Mouse (Mus musculus) thymus, postnatal 36 days (tissue): ENCODE measurements around the gene Prkaca.
"Not testable (repeated sequence)": the region's sequence is repeated elsewhere in the genome, so short reads cannot be mapped to it uniquely, and the experiment has no call there.

Experiments
- DNase-seq, 2 experiments: peaks; one replicate each; pipeline ENCODE4 v3.0.0; 2022; ENCODE audit warnings: mixed read lengths in 2 of 2

Prkaca gene

GRCm38 (mm10) chr8:84003612-84004246, 30.9 kb downstream of the Prkaca start:
- no peak for DNase-seq

GRCm38 (mm10) chr8:84004533-84005201, 31.9 kb downstream of the Prkaca start:
- DNase-seq: peak; percentile 93 to 96

DNA sequence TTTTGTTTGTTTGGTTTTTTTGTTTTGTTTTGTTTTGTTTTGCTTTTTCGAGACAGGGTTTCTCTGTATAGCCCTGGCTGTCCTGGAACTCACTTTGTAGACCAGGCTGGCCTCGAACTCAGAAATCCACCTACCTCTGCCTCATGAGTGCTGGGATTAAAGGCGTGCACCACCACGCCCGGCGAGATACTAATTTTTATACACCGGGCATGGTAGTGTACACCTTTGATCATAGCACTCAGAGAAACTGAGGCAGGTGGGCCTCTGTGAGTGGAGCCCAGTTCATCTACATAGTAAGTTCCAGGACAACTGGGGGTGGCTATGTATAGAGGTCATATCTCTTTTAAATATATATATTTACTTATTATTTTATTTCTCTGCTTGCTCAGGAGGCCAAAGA, 32.7 kb downstream of the Prkaca start:
- DNase-seq: not testable (repeated sequence)

- no peak for DNase-seq
These were observed 35.6 kb downstream of the Prkaca start for GRCm38 (mm10) chr8:84008362-84008761.

DNA sequence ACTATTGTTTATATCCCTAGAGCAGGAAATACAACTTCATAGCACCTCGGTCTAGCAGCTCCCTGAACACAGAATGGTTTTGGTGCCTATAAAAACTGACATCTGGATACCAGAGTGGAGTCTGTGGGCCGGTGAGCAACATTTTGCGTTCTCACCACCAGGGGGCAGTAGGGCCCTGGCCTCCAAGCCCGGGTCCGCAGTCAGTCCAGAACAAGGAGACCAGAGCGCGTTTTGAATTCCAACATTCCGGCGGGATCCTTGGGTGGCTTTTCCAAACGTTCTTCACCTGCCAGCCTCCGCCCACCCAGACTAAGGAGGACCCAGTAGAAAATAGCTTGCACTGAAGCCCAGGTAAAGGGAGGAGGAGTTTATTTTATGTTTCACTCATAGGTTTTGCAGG, 37.1 kb downstream of the Prkaca start:
- DNase-seq: peak; percentile 74 to 79

- peak; percentile 67 to 77 for DNase-seq
These were observed 38.1 kb downstream of the Prkaca start for GRCm38 (mm10) chr8:84010625-84011611.

GRCm38 (mm10) chr8:84011705-84012498, 39.1 kb downstream of the Prkaca start, which contains the start of gene 2210011C24Rik:
Gene 2210011C24Rik, minus strand, starts transcription at chr8:84012171.
- no peak for DNase-seq

GRCm38 (mm10) chr8:84012499-84013165, 39.8 kb downstream of the Prkaca start:
- DNase-seq: no peak

DNA sequence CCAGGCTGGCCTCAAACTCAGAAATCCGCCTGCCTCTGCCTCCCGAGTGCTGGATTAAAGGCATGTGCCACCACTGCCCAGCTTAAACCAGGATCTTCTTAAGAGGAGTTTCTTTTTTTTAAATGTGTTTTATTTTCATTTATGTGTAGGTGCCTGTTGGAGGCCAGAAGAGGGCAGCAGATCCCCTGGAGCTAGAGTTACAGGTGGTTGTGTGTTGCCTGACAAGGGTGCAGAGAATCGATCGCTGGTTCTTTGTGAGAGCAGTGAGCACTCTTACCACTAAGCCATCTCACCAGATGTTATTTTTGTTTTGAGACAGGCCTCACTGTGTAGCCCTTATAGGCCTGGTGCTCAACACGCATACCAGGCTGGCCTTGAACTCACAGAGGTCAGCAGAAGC, 43.0 kb downstream of the Prkaca start:
- DNase-seq: no peak

DNA sequence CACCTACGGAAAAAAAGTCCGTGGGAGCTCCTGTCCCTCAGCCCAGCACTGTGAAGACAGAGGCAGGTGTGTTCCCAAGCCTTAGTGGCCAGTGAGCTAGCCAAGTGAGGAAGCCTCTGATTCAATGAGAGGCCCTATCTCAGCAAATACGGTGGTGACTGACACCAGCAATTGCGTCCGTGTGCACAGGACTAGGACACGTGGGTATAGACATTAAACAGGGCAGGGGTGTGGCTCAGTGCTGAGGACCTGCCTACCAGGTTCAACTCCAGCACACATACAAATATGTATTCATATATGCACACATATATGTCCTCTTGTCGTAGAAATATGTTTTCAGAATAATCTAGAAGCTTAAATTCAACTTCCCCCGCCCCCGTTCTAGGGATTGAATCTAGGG, 46.9 kb downstream of the Prkaca start:
- DNase-seq: no peak

- no peak for DNase-seq
These were observed 48.3 kb downstream of the Prkaca start, which contains the start of gene Palm3 for GRCm38 (mm10) chr8:84021096-84021495. Gene Palm3, plus strand, starts transcription at chr8:84021471.

GRCm38 (mm10) chr8:84021569-84021968, 48.8 kb downstream of the Prkaca start:
- no peak for DNase-seq

GRCm38 (mm10) chr8:84023085-84023484, 50.3 kb downstream of the Prkaca start:
- DNase-seq: no peak

DNA sequence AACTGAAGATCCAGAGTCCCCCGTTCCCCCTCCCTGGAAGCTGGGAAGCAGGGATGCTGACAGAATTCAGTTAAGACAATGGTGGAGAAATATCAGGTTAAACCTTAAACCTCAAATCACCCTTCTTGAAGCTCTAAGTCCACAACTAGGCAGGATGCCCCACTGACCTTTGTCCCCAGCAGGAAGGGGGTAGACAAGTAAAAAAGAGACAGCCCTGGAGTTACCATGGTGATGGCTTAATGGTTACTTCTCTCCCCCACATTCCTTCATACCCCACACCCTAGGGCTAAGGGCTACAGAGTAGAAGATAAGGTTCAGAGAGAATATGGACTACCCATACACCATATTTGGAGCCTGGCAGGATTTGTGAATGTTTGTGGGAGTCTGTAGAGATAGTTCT, 50.8 kb downstream of the Prkaca start:
- DNase-seq: no peak

GRCm38 (mm10) chr8:84024171-84024570, 51.4 kb downstream of the Prkaca start:
- DNase-seq: peak; percentile 66 to 67

DNA sequence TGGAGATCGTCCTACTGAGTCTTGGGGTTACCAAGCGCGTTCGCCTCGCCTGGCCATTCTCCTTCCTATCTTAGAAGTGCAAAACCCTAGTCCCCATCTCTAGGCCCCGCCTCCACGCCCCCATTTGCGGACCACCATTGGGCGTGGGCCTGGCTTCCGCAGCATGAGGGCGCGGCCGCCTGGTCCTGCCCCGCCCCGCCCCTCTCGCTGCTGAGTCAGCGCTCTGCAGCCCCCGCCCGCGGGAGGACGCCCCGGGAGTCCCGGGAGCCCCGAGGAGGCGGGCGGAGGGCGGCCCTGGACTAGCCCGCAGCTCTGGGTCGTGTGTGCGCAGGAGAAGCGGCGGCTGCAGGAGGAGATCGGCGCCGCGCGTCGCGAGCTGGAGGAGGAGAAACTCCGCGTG, 53.1 kb downstream of the Prkaca start:
- DNase-seq: peak; percentile 79 to 86

DNA sequence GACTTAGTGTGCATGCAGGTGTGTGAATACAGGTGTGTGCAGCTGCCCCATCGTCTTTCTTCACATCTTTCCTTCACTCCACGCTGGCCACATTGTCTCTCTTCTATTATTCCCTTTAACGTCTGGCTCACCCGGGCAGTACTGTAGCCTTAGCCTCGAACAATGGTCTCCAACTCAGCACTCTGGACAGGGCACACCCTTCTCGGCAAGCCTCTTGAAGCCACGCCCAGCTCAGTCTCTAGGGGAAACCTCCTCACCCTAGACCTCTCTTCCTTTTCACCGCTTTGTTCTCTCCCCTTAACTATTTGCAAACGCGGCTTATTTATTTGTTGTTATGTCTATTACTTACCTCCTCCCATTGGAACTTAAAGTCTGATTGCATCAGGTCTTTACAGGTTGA, 54.7 kb downstream of the Prkaca start:
- DNase-seq: no peak

GRCm38 (mm10) chr8:84029272-84029671, 56.5 kb downstream of the Prkaca start:
- no peak for DNase-seq

DNA sequence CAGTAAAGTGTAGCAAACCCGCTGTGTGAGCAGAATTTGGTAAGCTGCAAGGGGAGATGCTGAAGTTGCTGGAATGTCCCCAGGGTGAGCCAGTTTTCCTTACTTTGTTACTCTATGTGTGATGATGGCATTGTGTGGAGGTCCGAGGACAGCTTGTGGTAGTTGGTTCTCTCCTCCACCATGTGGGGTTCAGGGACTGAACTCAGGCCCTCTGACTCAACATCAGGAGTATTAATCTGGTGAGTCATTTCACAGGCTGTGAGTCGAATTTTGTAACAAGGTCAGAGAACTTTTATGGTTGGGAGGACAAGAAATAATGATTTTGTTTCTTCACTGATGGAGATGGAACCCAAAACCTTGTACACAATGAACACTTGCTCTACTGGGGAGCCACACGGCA, 60.0 kb downstream of the Prkaca start:
- DNase-seq: no peak

DNA sequence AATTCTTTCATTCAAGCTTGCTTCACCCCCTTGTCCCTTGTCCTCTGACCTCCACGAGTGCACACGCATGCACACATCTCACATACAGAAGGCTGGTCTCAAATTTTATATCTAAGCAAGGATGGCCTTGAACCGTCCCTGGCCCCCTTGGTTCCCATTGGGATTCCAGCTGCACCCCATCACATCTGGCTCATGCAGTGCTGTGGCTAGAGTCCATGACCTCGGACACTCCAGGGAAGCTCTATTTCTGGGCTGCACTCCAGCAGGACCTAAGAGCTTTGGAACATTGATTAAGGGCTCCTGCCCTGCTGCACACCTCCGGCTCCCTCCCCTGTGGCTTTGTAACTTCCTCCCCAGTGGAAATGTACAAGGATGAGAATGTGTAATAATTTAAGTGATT, 65.2 kb downstream of the Prkaca start:
- DNase-seq: no peak

DNA sequence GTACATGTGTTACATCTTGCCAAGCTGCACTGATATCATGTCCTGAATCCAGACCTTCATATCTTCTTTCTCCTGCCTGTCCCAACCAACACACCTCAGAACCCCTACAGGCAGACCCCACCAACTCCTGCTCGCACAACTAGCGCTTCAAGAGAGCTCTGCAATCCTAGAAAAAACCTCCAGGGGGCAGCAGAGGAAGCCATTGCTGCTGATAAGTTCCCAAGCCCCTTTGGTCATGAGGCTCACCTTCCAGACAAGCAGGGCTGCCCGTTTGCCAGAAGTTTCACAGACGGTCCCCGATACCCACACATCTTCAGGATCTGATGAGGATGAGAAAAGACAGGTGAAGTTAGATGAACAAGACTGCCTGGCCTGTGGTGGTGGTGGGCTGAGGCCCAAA, 66.3 kb downstream of the Prkaca start:
- DNase-seq: peak; percentile 76 to 80
